Mouse (Mus musculus) neural tube, embryonic 13.5 days (tissue): ENCODE results near the gene Sfr1. TPM values are rescaled to one million over a fixed set of nuclear protein-coding genes. Genes with fewer than 3 reads are reported as not detected.

Experiments used
- ATAC-seq: fragments of 200-750 bp; cut with Nextera tagmentation; 2 replicates; pipeline ENCODE4 v1.8.0; 2017; ENCODE audit warnings: low read depth, mild to moderate bottlenecking, moderate TSS enrichment, moderate library complexity
- H3K27ac ChIP-seq: fragments of 300-500 bp; sonication (generic); replicated peaks from 2 replicates; pipeline ENCODE4 v1.5.1; 2015; ENCODE audit warnings: moderate library complexity, mild to moderate bottlenecking, inconsistent platforms
- H3K27me3 ChIP-seq: fragments of 300-500 bp; sonication (generic); 2 replicates; pipeline ENCODE4 v1.6.1; 2015; ENCODE audit warnings: mild to moderate bottlenecking, inconsistent platforms
- H3K36me3 ChIP-seq: fragments of 300-500 bp; sonication (generic); 2 replicates; pipeline ENCODE4 v1.6.1; 2015; ENCODE audit warnings: mild to moderate bottlenecking, inconsistent platforms
- H3K4me1 ChIP-seq: fragments of 300-500 bp; sonication (generic); replicated peaks from 2 replicates; pipeline ENCODE4 v1.6.1; 2015; ENCODE audit warnings: inconsistent platforms
- H3K4me2 ChIP-seq: fragments of 300-500 bp; sonication (generic); 2 replicates; pipeline ENCODE4 v1.6.1; 2015; ENCODE audit warnings: inconsistent platforms, mild to moderate bottlenecking, moderate library complexity
- H3K4me3 ChIP-seq: fragments of 300-500 bp; sonication (generic); 2 replicates; pipeline ENCODE4 v1.5.1; 2015; ENCODE audit warnings: mild to moderate bottlenecking, inconsistent platforms
- H3K9ac ChIP-seq: fragments of 300-500 bp; sonication (generic); 2 replicates; pipeline ENCODE4 v1.6.1; 2015; ENCODE audit warnings: moderate library complexity, mild to moderate bottlenecking, inconsistent platforms
- H3K9me3 ChIP-seq: fragments of 300-500 bp; sonication (generic); 2 replicates; pipeline ENCODE4 v1.6.1; 2016; ENCODE audit warnings: inconsistent platforms
- WGBS: fragments of 180-500 bp; shearing (Covaris S2); methylation state at CpG from one replicate; pipeline ENCODE4 v1.1.7; 2015; 5-methylcytosine and 5-hydroxymethylcytosine counted together
- microRNA-seq: library from miRNA; unstranded; fragments of <30 nt; microRNA quantifications from one replicate; pipeline ENCODE4, GENCODE M21; 2016
- polyA plus RNA-seq: library from polyadenylated mRNA; unstranded; fragments of >200 nt; fragmentation: Nextera tagmentation; extraction: Ambion mirVana; gene quantifications from 2 replicates; pipeline ENCODE4 v1.2.1, GENCODE M21; 2015

Gene Sfr1
- polyA plus RNA-seq, 1 experiment from 2014 or later: 186 TPM

- no peaks in the 10 kb centered on the region for H3K4me1 ChIP-seq
- WGBS: 94% methylated on average over 9 of the region's 9 CpGs
- H3K27me3 ChIP-seq: no peaks in the 10 kb centered on the region
- H3K4me2 ChIP-seq: no peak overlapping the region
- no peaks in the 10 kb centered on the region for H3K9me3 ChIP-seq
- H3K4me3 ChIP-seq: no peak overlapping the region
- H3K27ac ChIP-seq: no peak overlapping the region
- ATAC-seq: no peak
- H3K9ac ChIP-seq: no peak overlapping the region
- no peaks in the 10 kb centered on the region for H3K36me3 ChIP-seq
These were observed 23.4 kb downstream of the Sfr1 start for GRCm38 (mm10) chr19:47754931-47755330.

- H3K36me3 ChIP-seq: no peaks in the 10 kb centered on the region
- no peak overlapping the region for H3K4me3 ChIP-seq
- H3K27ac ChIP-seq: no peak overlapping the region
- no peak overlapping the region for H3K9ac ChIP-seq
- no peaks in the 10 kb centered on the region for H3K4me1 ChIP-seq
- 78% methylated on average over 19 of the region's 19 CpGs for WGBS
- H3K4me2 ChIP-seq: no peak overlapping the region
- no peaks in the 10 kb centered on the region for H3K27me3 ChIP-seq
- no peak for ATAC-seq
- no peaks in the 10 kb centered on the region for H3K9me3 ChIP-seq
These were observed 24.1 kb downstream of the Sfr1 start for GRCm38 (mm10) chr19:47755625-47756024.

- Histone ChIP-seq H3K4me2 (no peak overlapping the region), H3K9me3 (no peaks in the 10 kb centered on the region), H3K4me1 (no peaks in the 10 kb centered on the region), H3K4me3 (no peak overlapping the region), H3K9ac (no peak overlapping the region), H3K36me3 (no peaks in the 10 kb centered on the region), H3K27me3 (no peaks in the 10 kb centered on the region), H3K27ac (no peak overlapping the region)
- WGBS: 79% methylated on average over 6 of the region's 6 CpGs
- no peak for ATAC-seq
These were observed 46.4 kb downstream of the Sfr1 start for GRCm38 (mm10) chr19:47777847-47778246.

GRCm38 (mm10) chr19:47780145-47780544 is 48.7 kb downstream of the Sfr1 start:
- Histone ChIP-seq H3K4me2 (no peak overlapping the region), H3K9ac (no peak overlapping the region), H3K36me3 (no peaks in the 10 kb centered on the region), H3K27ac (no peak overlapping the region), H3K9me3 (no peaks in the 10 kb centered on the region), H3K4me1 (no peaks in the 10 kb centered on the region), H3K4me3 (no peak overlapping the region), H3K27me3 (no peaks in the 10 kb centered on the region)
- WGBS: 87% methylated on average over 7 of the region's 7 CpGs
- no peak for ATAC-seq

- no peaks in the 10 kb centered on the region for H3K27me3 ChIP-seq
- H3K4me2 ChIP-seq: no peak overlapping the region
- no peaks in the 10 kb centered on the region for H3K9me3 ChIP-seq
- 82% methylated on average over 11 of the region's 11 CpGs for WGBS
- no peak overlapping the region for H3K4me3 ChIP-seq
- H3K27ac ChIP-seq: no peak overlapping the region
- no peaks in the 10 kb centered on the region for H3K36me3 ChIP-seq
- H3K4me1 ChIP-seq: no peaks in the 10 kb centered on the region
- H3K9ac ChIP-seq: no peak overlapping the region
- no peak for ATAC-seq
These were observed 49.5 kb downstream of the Sfr1 start for GRCm38 (mm10) chr19:47780972-47781371.

- Histone ChIP-seq H3K4me1 (no peaks in the 10 kb centered on the region), H3K9me3 (no peaks in the 10 kb centered on the region), H3K27me3 (no peaks in the 10 kb centered on the region), H3K4me3 (no peak overlapping the region), H3K36me3 (no peaks in the 10 kb centered on the region), H3K4me2 (no peak overlapping the region), H3K27ac (no peak overlapping the region), H3K9ac (no peak overlapping the region)
- WGBS: 94% methylated on average over 6 of the region's 6 CpGs
- ATAC-seq: no peak
These were observed 52.4 kb downstream of the Sfr1 start for GRCm38 (mm10) chr19:47783898-47784297.

Small RNA genes lying within 50 kb of the gene (microRNA-seq; reads per million reads assigned to microRNA genes)
- gene Mir8090: not detected

Other genes starting within 250 kb of the Sfr1 start
- gene Stn1, start 194.2 kb upstream of the Sfr1 start, polyA plus RNA-seq: 33.0 and 34.0 TPM in 2 replicates
- gene Slk, start 152.0 kb upstream of the Sfr1 start, polyA plus RNA-seq: 6.9 and 8.7 TPM in 2 replicates
- gene Col17a1, start 39.6 kb upstream of the Sfr1 start, polyA plus RNA-seq: 0.22 and 0.44 TPM in 2 replicates
- gene Gsto1, start 123.3 kb downstream of the Sfr1 start, polyA plus RNA-seq: 137 and 142 TPM in 2 replicates
- 1.0 and 1.3 TPM in 2 replicates for gene Gsto2, start 133.9 kb downstream of the Sfr1 start, polyA plus RNA-seq
- 0.28 and 0.47 TPM in 2 replicates for gene Cfap43, start 187.6 kb downstream of the Sfr1 start, polyA plus RNA-seq
- gene Itprip, start 187.6 kb downstream of the Sfr1 start, polyA plus RNA-seq: 7.0 and 8.1 TPM in 2 replicates
- gene Cfap58, start 206.0 kb downstream of the Sfr1 start, polyA plus RNA-seq: 0.47 and 0.62 TPM in 2 replicates